Mouse (Mus musculus): ENCODE measurements around the gene Tgfbr3. TPM values are rescaled to one million over a fixed set of nuclear protein-coding genes. Genes with fewer than 3 reads are reported as not detected.

The Tgfbr3 gene
- polyA plus RNA-seq, 1 experiment from 2014 or later: 5.7 TPM

DNA sequence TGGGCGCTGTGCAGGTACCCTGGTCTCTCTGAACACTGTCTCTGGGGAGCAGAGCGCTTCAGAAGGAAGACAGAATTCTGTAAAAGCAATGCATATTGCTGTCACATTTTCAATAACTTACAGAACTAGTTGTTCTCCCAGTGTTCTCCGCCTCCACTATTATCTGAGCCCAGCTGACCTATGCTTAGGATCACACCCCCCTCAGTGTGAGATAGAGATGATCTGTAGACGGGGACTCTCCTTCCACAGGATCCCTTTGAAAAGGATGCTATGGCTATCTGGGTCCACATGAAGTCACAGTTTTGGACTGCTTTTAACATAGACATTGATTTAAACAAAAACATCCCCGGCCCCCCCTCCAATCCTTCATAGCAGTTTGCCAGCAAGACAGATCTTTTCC, 148.1 kb downstream of the Tgfbr3 start:
- 0 out of 2 replicates have a peak, but pooled peaks cover 6% of the 10 kb centered on the region for H3K36me3 ChIP-seq (replicated peaks)
- 89% methylated on average over 5 of the region's 5 CpGs for WGBS
- no peaks in the 10 kb centered on the region for H3K9me3 ChIP-seq
- H3K4me3 ChIP-seq: no peak overlapping the region
- H3K4me1 ChIP-seq: peaks cover 34% of the 10 kb centered on the region
- H3K27me3 ChIP-seq (ENCODE audit: poor library complexity, severe bottlenecking): peaks cover 23% of the 10 kb centered on the region; the same call in 1 of the 2 replicates
- no peak overlapping the region for H3K27ac ChIP-seq
- DNase-seq (ENCODE audit: extremely low spot score, low spot score): no peak

GRCm38 (mm10) chr5:107139800-107140651, 149.4 kb downstream of the Tgfbr3 start:
- Histone ChIP-seq H3K4me1 (peaks cover 25% of the 10 kb centered on the region), H3K9me3 (no peaks in the 10 kb centered on the region), H3K27ac (peak overlapping the region; percentile 32; the same call in 1 of the 2 replicates), H3K36me3 (replicated peaks) (0 out of 2 replicates have a peak, but pooled peaks cover 6% of the 10 kb centered on the region), H3K4me3 (no peak overlapping the region), H3K27me3 (ENCODE audit: poor library complexity, severe bottlenecking) (peaks cover 11% of the 10 kb centered on the region; the same call in 1 of the 2 replicates)
- WGBS: 74% methylated on average over 11 of the region's 11 CpGs
- no peak for DNase-seq (ENCODE audit: extremely low spot score, low spot score)

DNA sequence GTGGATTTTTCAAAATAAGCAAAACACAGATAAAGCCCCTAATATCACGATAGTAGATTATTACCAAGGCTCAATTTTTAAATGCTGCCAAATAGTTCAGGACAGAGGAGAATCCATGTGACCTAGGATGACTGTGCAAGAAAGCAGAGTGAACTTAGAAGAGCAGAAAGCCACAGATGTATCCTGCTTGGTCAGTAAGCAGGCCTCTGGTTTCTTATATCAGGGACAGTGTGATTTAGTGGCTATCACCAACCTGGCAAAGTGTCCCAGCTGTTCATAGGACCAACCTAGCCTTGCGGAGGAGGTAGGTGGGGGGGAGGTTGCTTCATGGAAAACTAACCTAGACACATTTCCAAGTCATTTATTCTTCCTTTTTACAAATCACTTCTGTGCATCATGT, 156.1 kb downstream of the Tgfbr3 start:
- Histone ChIP-seq H3K9me3 (no peaks in the 10 kb centered on the region), H3K4me3 (no peak overlapping the region), H3K4me1 (peaks cover 9% of the 10 kb centered on the region), H3K27ac (no peak overlapping the region), H3K36me3 (replicated peaks) (0 out of 2 replicates have a peak, but pooled peaks cover 6% of the 10 kb centered on the region), H3K27me3 (ENCODE audit: poor library complexity, severe bottlenecking) (no peaks in the 10 kb centered on the region)
- no peak for DNase-seq (ENCODE audit: extremely low spot score, low spot score)
- 96% methylated on average over 2 of the region's 2 CpGs for WGBS

GRCm38 (mm10) chr5:107132231-107132630, 157.2 kb downstream of the Tgfbr3 start:
- peaks cover 9% of the 10 kb centered on the region for H3K4me1 ChIP-seq
- H3K27ac ChIP-seq: no peak overlapping the region
- H3K36me3 ChIP-seq (replicated peaks): 0 out of 2 replicates have a peak, but pooled peaks cover 6% of the 10 kb centered on the region
- no peaks in the 10 kb centered on the region for H3K9me3 ChIP-seq
- H3K4me3 ChIP-seq: no peak overlapping the region
- WGBS: 85% methylated on average over 8 of the region's 8 CpGs
- no peaks in the 10 kb centered on the region for H3K27me3 ChIP-seq (ENCODE audit: poor library complexity, severe bottlenecking)
- no peak for DNase-seq (ENCODE audit: extremely low spot score, low spot score)

GRCm38 (mm10) chr5:107129304-107129703, 160.1 kb downstream of the Tgfbr3 start:
- Histone ChIP-seq H3K27ac (no peak overlapping the region), H3K27me3 (ENCODE audit: poor library complexity, severe bottlenecking) (no peaks in the 10 kb centered on the region), H3K4me1 (peaks cover 25% of the 10 kb centered on the region), H3K36me3 (replicated peaks) (no peaks in the 10 kb centered on the region), H3K4me3 (no peak overlapping the region), H3K9me3 (no peaks in the 10 kb centered on the region)
- WGBS: 66% methylated on average over 5 of the region's 5 CpGs
- DNase-seq (ENCODE audit: extremely low spot score, low spot score): no peak

DNA sequence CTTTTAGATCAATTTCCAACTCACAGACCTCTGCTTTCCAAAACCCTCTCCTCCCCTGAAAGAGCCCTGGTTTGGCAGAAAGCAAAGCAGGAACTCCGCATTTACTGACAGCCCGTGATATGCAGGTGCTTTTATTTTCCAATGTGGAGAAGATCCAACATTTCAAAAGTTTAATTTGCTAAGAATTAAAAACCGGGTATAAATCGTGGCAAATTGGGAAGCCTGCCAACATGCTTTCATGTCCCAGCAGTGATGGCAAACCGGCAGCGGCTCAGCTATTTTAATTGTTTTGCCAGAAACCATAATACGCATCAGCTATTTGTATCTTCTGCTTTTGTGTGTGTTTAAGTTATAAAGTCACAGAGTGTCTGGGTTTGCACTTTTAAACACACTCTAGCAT, 162.9 kb downstream of the Tgfbr3 start:
- Histone ChIP-seq H3K4me3 (no peak overlapping the region), H3K4me1 (peaks cover 47% of the 10 kb centered on the region), H3K36me3 (replicated peaks) (no peaks in the 10 kb centered on the region), H3K27me3 (ENCODE audit: poor library complexity, severe bottlenecking) (no peaks in the 10 kb centered on the region; the same call in 1 of the 2 replicates), H3K9me3 (no peaks in the 10 kb centered on the region), H3K27ac (no peak overlapping the region)
- no peak for DNase-seq (ENCODE audit: extremely low spot score, low spot score)
- 79% methylated on average over 7 of the region's 7 CpGs for WGBS

DNA sequence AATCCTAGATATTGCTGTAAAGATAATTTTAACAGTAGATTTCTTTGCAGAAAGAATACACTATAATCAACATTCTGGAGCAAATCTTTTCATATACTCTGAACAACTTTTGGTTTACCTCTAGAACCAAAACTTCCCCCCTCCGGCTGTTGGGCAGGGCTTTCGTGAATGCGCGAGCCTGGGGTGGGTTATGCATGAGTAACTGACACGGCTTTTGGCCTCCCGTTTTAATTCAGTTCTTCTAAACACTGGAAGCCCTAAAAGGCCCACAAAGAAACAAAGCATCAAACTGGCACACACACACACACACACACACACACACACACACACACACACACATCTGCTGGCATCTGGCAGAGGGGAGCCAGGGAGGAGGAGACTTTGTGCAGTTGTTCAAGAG, 164.3 kb downstream of the Tgfbr3 start:
- no peak overlapping the region for H3K27ac ChIP-seq
- no peak overlapping the region for H3K4me3 ChIP-seq
- 59% methylated on average over 6 of the region's 6 CpGs for WGBS
- no peaks in the 10 kb centered on the region; the same call in 1 of the 2 replicates for H3K27me3 ChIP-seq (ENCODE audit: poor library complexity, severe bottlenecking)
- no peak for DNase-seq (ENCODE audit: extremely low spot score, low spot score)
- H3K9me3 ChIP-seq: no peaks in the 10 kb centered on the region
- peaks cover 56% of the 10 kb centered on the region for H3K4me1 ChIP-seq
- H3K36me3 ChIP-seq (replicated peaks): no peaks in the 10 kb centered on the region

DNA sequence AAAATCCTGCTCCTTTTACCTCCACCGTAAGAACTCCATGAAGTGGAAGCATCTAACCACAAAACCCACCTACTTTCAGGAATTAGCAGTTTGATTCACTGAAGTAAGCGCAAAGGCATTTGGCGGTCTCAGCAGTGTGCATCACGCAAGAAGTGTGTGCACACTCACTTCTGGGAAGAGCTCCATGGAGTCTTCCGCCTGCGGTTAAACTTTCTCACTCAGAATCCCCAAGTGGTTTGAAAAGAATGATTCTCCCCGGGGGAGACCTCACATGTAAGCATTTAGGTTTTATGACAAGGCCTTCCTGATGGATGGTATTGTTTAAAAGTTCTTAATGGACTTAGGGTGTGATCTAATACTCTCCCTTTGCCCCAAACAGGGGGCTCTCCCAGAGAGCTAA, 164.9 kb downstream of the Tgfbr3 start:
- 84% methylated on average over 7 of the region's 7 CpGs for WGBS
- Histone ChIP-seq H3K27ac (no peak overlapping the region), H3K4me3 (no peak overlapping the region)

GRCm38 (mm10) chr5:107122622-107123021, 166.8 kb downstream of the Tgfbr3 start:
- DNase-seq (ENCODE audit: extremely low spot score, low spot score): no peak
- H3K4me1 ChIP-seq: peaks cover 52% of the 10 kb centered on the region
- no peak overlapping the region for H3K4me3 ChIP-seq
- no peaks in the 10 kb centered on the region for H3K9me3 ChIP-seq
- H3K27ac ChIP-seq: peak overlapping the region; percentile 30; the same call in 1 of the 2 replicates
- no peaks in the 10 kb centered on the region for H3K36me3 ChIP-seq (replicated peaks)
- no peaks in the 10 kb centered on the region; the same call in 1 of the 2 replicates for H3K27me3 ChIP-seq (ENCODE audit: poor library complexity, severe bottlenecking)
- WGBS: 73% methylated on average over 4 of the region's 4 CpGs

More for the DNA sequence above, 164.9 kb downstream of the Tgfbr3 start:
- no peaks in the 10 kb centered on the region for H3K36me3 ChIP-seq (replicated peaks)
- H3K4me1 ChIP-seq: peaks cover 60% of the 10 kb centered on the region
- H3K27me3 ChIP-seq (ENCODE audit: poor library complexity, severe bottlenecking): no peaks in the 10 kb centered on the region; the same call in 1 of the 2 replicates
- no peak for DNase-seq (ENCODE audit: extremely low spot score, low spot score)
- no peaks in the 10 kb centered on the region for H3K9me3 ChIP-seq

- Histone ChIP-seq H3K27ac (no peak overlapping the region), H3K4me1 (peaks cover 52% of the 10 kb centered on the region), H3K36me3 (replicated peaks) (no peaks in the 10 kb centered on the region), H3K27me3 (ENCODE audit: poor library complexity, severe bottlenecking) (no peaks in the 10 kb centered on the region; the same call in 1 of the 2 replicates), H3K4me3 (no peak overlapping the region), H3K9me3 (no peaks in the 10 kb centered on the region)
- WGBS: 84% methylated on average over 10 of the region's 10 CpGs
- no peak for DNase-seq (ENCODE audit: extremely low spot score, low spot score)
Measured at GRCm38 (mm10) chr5:107121086-107121485, 168.3 kb downstream of the Tgfbr3 start.

DNA sequence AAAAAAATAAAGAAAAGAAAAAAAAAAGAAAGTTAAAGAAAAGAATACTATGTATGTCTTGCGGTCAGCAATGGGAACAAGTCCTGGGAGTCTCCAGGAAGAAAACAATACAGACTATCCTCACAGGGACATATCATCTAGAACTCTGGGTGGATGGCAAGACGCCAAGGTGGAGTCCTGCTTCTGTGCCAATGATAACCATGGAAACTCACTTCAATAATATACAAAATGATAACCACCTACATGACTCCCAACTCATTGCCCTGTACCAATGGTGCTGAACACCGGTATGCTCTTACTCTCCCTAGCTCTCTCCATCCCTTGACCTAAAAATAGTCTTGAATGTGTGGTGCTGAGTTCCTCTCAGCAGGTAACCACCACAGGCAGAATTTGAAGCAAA, 168.8 kb downstream of the Tgfbr3 start:
- Histone ChIP-seq H3K4me3 (no peak overlapping the region), H3K27me3 (ENCODE audit: poor library complexity, severe bottlenecking) (no peaks in the 10 kb centered on the region; the same call in 1 of the 2 replicates), H3K4me1 (peaks cover 49% of the 10 kb centered on the region), H3K27ac (no peak overlapping the region), H3K36me3 (replicated peaks) (no peaks in the 10 kb centered on the region), H3K9me3 (no peaks in the 10 kb centered on the region)
- WGBS: 92% methylated on average over 3 of the region's 3 CpGs
- no peak for DNase-seq (ENCODE audit: extremely low spot score, low spot score)

DNA sequence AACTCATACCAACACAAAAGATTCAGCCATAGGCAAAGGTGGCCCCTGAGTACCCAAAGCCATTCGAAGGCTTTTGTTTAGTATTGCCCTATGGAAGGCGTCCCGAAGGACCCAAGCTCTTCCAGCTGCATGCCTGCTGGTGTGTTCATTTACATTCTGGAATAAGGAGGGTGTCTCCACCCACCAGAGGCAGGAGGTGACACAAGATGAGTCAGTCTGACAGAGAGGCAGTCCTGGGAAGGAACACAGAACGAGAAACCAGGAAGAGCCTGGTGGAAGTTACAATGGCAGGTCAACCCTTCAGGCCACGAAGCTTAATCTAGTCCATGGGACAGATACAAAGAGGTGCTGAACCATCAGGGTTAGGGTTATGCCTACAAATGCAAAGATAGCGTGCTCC, 169.5 kb downstream of the Tgfbr3 start:
- no peaks in the 10 kb centered on the region for H3K9me3 ChIP-seq
- H3K36me3 ChIP-seq (replicated peaks): no peaks in the 10 kb centered on the region
- no peak for DNase-seq (ENCODE audit: extremely low spot score, low spot score)
- H3K4me3 ChIP-seq: no peak overlapping the region
- H3K27me3 ChIP-seq (ENCODE audit: poor library complexity, severe bottlenecking): no peaks in the 10 kb centered on the region; the same call in 1 of the 2 replicates
- WGBS: 69% methylated on average over 6 of the region's 6 CpGs
- peaks cover 42% of the 10 kb centered on the region for H3K4me1 ChIP-seq
- H3K27ac ChIP-seq: no peak overlapping the region

GRCm38 (mm10) chr5:107116821-107117220, 172.6 kb downstream of the Tgfbr3 start:
- H3K9me3 ChIP-seq: no peaks in the 10 kb centered on the region
- no peak overlapping the region for H3K4me3 ChIP-seq
- H3K36me3 ChIP-seq (replicated peaks): no peaks in the 10 kb centered on the region
- H3K27me3 ChIP-seq (ENCODE audit: poor library complexity, severe bottlenecking): no peaks in the 10 kb centered on the region
- DNase-seq (ENCODE audit: extremely low spot score, low spot score): no peak
- WGBS: 84% methylated on average over 3 of the region's 3 CpGs
- no peak overlapping the region for H3K27ac ChIP-seq
- H3K4me1 ChIP-seq: peaks cover 25% of the 10 kb centered on the region
